Mouse (Mus musculus) cerebellum, postnatal 14 days (tissue): ENCODE results near the gene Macrod2.
A peak's percentile ranks its signal among the peaks of the same experiment; 100 is the strongest.

Experiments
- DNase-seq, 2 experiments: peaks; one replicate each; pipeline ENCODE4 v3.0.0; 2021; ENCODE audit warnings: mixed read lengths in 2 of 2

Gene Macrod2

GRCm38 (mm10) chr2:141228809-141229208 is 833.7 kb downstream of the Macrod2 start:
- no peak for DNase-seq

DNA sequence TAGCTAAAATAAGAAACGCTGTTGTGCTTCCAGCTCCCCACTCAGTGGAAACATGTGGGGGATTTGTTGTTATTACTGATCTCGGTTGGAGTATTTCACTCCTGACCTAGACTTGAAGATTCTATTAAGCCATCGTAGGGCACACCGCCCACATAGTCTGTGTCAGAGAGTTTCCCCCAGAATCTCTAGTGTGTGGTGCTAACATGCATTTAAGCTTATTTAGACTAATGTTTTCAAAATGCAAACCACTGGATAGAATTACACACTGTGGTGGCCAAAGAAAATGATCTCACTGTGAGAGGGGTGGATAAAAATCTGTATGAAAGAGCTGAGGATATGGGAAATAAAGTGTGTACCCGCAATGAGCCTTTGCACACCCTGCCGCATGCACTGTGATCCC is 834.7 kb downstream of the Macrod2 start:
- DNase-seq: no peak

GRCm38 (mm10) chr2:141231011-141231668 is 836.0 kb downstream of the Macrod2 start:
- DNase-seq: peak; percentile 22 to 31

GRCm38 (mm10) chr2:141234306-141234705 is 839.2 kb downstream of the Macrod2 start:
- DNase-seq: no peak

- no peak for DNase-seq
These were observed 839.8 kb downstream of the Macrod2 start for GRCm38 (mm10) chr2:141234724-141235453.

DNA sequence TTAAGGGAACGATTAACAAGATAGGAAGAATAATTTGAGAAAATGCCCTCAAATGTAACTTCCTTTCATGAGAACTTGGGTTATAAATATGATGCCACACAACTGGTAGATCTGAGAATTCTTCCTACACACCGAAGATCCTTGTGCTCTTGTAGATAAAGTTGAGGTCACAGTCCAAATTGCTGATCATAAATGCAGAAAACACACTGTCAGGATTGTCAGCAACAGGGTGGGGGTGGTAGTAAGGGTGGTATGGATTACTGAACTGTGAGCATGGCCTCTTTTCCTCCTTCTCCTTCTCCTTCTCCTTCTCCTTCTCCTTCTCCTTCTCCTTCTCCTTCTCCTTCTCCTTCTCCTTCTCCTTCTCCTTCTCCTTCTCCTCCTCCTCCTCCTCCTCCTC is 852.6 kb downstream of the Macrod2 start:
- no peak for DNase-seq

DNA sequence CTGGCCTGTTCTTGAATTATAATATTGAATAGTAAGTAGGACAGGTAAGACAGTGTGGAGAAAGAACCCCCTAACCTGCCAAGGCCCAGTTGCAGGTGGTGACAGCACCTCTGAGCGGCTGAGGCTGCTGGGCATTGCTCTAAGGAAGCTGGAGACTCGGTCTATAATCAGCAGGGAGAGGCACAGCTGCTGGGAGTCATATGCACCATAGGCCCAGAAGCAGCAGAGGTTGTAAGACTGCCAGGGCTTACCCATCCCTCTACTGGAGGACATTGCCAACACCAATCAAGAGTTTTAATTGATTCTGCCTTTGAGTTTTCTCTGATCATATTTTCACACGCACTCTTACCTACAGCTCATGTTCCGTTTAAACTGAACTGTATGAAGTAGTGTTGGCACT is 869.5 kb downstream of the Macrod2 start:
- DNase-seq: no peak

- no peak for DNase-seq
These were observed 871.5 kb downstream of the Macrod2 start for GRCm38 (mm10) chr2:141266591-141266990.

- no peak for DNase-seq
These were observed 876.4 kb downstream of the Macrod2 start for GRCm38 (mm10) chr2:141271541-141271940.

DNA sequence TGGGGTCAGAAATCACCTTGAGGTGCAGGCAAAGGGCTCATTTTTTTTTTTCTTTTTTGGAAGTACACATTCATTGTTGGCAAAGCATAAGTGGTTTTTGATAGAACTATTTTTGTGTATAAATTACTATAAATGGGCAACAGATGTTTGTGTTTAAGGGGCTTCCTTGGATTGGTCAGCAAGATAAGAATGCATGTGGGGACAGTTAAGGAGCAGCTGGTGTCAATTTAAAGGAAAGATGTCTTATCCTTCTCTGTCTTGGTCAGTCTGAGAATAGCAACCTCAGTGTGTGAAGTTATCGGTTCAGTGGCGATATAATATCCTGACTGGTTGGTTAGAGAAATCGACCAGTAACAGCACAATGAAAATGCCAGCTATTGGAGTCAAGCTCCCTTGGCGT is 877.9 kb downstream of the Macrod2 start:
- DNase-seq: no peak

DNA sequence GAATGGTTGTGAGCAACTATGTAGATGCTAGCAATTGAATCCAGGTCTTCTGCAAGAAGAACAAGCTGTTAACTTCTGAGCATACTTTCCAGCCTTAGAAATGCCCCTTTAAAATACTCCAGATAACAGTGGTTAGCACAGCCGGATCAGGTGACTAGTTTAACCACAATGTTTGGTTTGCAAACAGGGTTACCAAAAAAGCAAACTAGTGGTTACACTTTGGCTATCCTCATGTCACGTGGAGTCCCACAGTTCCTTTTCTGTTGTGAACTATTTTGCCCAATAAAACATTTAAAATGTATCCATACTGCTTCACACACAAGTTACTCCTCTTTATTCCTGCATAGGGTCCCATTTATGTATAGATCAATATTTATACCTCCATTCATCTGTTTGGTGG is 879.2 kb downstream of the Macrod2 start:
- no peak for DNase-seq

- no peak for DNase-seq
These were observed 884.1 kb downstream of the Macrod2 start for GRCm38 (mm10) chr2:141279130-141279698.

DNA sequence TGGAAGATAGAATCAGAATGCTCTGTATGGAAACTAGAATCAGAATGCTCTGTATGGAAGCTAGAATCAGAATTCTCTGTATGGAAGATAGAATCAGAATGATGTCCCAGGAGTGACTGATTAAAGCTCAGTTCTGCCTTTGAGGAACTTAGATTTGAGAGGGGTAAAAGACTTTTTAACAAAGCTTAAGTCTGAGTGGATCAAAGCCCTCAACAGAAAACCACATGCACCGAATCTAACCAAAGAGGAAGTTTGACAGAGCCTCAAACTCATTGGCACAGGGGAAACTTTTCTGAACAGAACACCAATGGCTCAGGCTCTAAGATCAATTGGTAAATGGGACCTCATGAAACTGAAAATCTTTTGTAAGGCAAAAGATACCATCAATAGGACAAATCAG is 885.7 kb downstream of the Macrod2 start:
- DNase-seq: no peak

DNA sequence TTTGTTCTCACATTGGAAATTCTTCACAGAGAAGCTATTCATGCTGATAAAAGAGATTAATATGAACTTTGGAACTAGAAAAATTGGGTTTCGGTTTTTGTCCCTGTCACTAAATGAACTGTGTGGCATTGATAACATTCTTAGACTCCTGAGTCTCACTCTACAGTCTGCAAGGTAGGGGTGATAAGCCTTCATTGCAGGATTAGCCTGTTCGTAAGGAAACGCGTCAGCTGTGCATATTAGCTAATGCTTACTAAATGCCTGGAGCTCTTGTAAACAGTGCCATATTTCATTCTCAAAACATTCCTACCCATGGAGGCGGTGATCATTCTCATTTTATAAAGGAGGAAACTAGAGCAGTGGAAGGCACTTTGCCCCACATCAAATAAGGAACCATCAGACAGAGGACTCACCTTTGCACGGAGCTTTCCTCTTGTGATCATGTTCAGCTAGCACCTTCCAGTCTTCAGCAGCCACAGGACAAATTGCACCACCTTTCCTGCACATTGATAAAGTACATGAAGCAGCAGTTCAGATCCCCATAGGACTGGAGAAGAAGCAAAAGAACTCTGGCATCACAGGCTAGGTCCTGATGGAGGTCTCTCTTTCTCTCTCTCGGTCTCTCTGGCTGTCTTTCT is 891.1 kb downstream of the Macrod2 start:
- DNase-seq: no peak

GRCm38 (mm10) chr2:141288494-141288893 is 893.4 kb downstream of the Macrod2 start:
- no peak for DNase-seq

GRCm38 (mm10) chr2:141289059-141289713 is 894.1 kb downstream of the Macrod2 start:
- peak; percentile 11 to 24 for DNase-seq

- DNase-seq: no peak
These were observed 897.7 kb downstream of the Macrod2 start for GRCm38 (mm10) chr2:141292847-141293246.

DNA sequence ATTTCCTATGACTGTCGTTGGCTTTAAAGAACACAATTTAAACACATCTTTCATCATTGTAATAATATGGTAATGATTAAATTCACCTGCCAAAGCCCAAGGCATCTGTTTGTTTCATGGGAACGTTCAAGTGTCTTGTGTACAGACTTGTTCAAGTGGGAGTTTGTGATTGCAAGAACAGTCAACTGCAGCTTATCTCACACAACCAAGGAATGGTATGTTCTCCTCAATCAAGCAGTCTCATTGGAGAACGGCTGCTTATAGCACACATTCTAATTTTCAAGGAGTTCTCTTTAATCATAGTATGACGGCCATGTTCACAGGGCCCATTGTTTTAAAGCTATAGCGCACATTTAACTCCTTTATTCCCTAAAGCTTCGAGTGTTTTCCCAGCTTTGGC is 904.1 kb downstream of the Macrod2 start:
- DNase-seq: no peak

- DNase-seq: no peak
These were observed 905.9 kb downstream of the Macrod2 start for GRCm38 (mm10) chr2:141301030-141301429.

DNA sequence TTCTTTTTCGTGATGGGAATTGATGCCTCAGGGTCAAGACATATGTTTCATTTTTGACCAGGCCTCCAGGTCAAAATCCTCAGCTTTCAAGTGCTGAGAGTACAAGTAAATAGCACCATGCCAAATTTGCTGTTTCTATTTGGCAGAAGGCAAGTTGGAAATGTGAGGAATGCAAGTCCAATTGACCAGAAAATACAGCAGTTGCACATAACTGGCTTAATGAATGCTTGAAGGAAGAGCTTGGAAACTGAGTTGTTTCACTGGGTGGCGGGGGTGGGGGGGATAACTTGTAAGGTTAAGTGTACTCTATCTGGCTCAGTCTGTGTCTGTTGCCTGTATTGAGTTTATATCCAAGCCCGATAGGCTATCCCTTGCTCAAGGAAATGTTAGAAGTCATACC is 913.3 kb downstream of the Macrod2 start:
- DNase-seq: no peak

- DNase-seq: no peak
These were observed 917.2 kb downstream of the Macrod2 start for GRCm38 (mm10) chr2:141312136-141312948.

DNA sequence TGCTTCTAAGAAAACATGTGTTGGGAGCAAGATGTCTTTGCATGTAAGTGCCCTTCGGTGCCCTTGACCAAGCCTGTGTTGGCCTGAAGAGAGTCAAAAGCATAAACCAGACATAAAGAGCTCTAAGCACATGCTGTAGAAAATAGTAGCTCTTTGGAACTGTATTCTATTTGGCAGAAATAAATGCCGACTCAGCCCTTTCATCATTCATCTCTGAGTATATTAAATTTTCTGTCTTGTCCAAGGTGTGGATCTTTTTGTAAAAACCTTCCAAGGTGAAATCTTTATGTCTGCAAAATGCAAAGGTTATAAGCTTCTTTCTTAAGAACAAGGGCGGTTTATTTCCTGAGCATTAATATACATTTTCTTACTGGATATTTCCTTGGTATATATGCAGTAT is 920.2 kb downstream of the Macrod2 start:
- no peak for DNase-seq
